Mouse (Mus musculus) G1E-ER4 (cell line): ENCODE measurements around the gene Ccdc77. TPM values are rescaled to one million over a fixed set of nuclear protein-coding genes. Genes with fewer than 3 reads are reported as not detected.

ENCODE experiments used
- GATA1 ChIP-seq: IDR thresholded peaks from one replicate; pipeline ENCODE4 v1.8.0; 2012; ENCODE audit warnings: low read length, inconsistent platforms
- polyA plus RNA-seq: library from polyadenylated mRNA; stranded (reverse); fragments of >175 nt; gene quantifications from 2 replicates; pipeline ENCODE4 v1.2.3, GENCODE M21; 2012

The Ccdc77 gene
- polyA plus RNA-seq, 1 experiment: 2.4 TPM

- TF ChIP-seq GATA1: no peak
Measured at GRCm38 (mm10) chr6:120287279-120287678, 76.9 kb downstream of the Ccdc77 start.

- TF ChIP-seq GATA1: no peak
Measured at GRCm38 (mm10) chr6:120276874-120277449, 87.2 kb downstream of the Ccdc77 start.

DNA sequence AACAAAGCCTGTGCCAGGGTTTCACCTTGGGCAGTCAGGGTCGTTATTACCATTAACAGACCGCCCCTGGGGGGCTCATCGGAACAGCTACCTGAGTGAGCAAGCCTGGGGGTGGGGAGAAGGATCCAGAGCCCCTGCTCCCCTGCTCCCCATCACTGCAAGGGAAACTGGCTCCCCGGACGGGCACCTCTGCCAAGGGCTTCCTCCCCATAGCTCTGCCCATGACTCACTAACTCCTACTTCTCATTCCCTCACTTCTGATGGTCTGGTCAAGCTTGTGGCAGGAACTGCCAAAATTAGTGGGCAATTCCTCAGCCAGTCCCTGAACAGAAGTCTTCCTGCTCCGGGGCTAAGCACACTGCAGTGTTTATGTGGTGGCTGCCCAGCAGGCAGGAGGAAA is 88.9 kb downstream of the Ccdc77 start:
- no peak for TF ChIP-seq GATA1

- TF ChIP-seq GATA1: no peak
Measured at GRCm38 (mm10) chr6:120274887-120275286, 89.3 kb downstream of the Ccdc77 start.

Other genes with a start within 250 kb of the Ccdc77 start
- not detected in 2 replicates for gene D330020A13Rik, start 70.0 kb downstream of the Ccdc77 start, polyA plus RNA-seq
- gene B4galnt3, start 69.8 kb downstream of the Ccdc77 start, polyA plus RNA-seq: not detected in 2 replicates
- 26.5 and 29.0 TPM in 2 replicates for gene Kdm5a, start 250 bp downstream of the Ccdc77 start, polyA plus RNA-seq
- 12.1 and 15.9 TPM in 2 replicates for gene Il17ra, start 98.9 kb upstream of the Ccdc77 start, polyA plus RNA-seq
- gene Tmem121b, start 129.4 kb upstream of the Ccdc77 start, polyA plus RNA-seq: not detected in 2 replicates
- gene Hdhd5, start 166.9 kb upstream of the Ccdc77 start, polyA plus RNA-seq: 17.4 and 19.6 TPM in 2 replicates